Mouse (Mus musculus) urinary bladder, adult 18-20 months (tissue): ENCODE measurements around the gene Sertad4.

Source experiments
- DNase-seq, 2 experiments: peaks; one replicate each; pipeline ENCODE4 v3.0.0; 2022; ENCODE audit warnings: low spot score in 2 of 2, mixed read lengths in 2 of 2

Gene Sertad4

GRCm38 (mm10) chr1:192806168-192807157 is 49.1 kb downstream of the Sertad4 start:
- DNase-seq, result no peak

DNA sequence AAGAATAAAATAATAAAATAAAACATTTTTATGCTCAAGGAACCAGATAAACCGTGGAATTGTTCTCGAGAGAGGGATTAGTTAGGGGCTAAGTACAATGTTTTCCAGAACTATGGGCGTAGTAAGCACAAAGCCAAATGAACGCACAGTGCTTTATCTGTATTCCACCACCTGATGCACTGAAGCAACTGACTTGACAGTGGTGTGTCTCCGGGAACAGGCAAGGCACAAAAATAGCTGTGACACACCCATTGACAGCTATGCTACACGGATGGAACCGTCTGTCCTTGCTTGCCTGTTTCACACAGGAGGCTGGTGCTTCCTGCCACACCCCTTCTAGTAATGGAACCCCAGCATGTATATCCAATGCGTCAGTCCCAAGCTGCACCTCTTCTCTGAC is 55.2 kb downstream of the Sertad4 start:
- DNase-seq, result no peak

GRCm38 (mm10) chr1:192799165-192799991 is 56.2 kb downstream of the Sertad4 start:
- DNase-seq, result no peak

GRCm38 (mm10) chr1:192798212-192799164 is 57.1 kb downstream of the Sertad4 start:
- peak in 1 of 2 experiments; percentile 20 for DNase-seq

- no peak for DNase-seq
Observed at GRCm38 (mm10) chr1:192797011-192797274, 58.6 kb downstream of the Sertad4 start.

DNA sequence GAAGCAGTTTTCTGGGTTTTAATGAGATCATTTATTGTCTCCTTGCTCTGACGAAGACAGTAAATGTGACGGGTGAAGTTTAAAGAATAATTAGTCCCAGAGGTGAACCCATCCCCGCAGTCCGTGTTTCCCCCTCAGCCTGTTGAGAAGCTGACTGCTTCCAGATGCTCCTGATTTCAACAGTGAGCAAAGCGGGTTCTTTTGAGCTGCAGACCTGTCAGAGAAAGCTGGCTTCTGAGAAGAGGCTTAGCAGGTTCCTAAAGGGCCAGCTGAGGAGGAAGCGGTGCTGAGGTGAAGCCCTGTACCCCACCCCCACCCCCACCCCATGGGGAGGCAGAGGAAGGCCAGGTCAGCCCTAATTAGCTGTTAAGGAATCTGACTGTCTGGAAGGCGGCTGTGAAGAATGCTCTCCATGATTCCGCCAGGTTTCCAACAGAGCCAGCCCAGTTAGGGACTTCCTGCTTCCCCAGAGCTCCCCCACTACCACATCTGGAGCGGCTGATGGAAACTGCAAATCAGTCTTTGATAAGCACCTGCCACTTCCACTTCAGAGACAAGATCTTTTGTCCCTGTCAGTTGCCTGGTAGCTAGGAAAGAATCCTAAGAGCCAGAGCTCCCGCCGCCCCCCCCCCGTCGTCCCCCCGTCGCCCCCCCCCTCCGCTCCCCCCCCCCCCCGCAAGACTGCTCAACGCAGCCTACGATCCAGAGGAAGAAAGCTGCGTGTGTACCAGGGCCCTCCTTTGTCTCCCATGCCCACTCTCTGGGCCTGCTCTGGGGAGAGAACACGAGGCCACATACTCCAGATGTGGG is 59.1 kb downstream of the Sertad4 start:
- no peak for DNase-seq

GRCm38 (mm10) chr1:192794957-192795745 is 60.4 kb downstream of the Sertad4 start:
- no peak for DNase-seq
